Mouse (Mus musculus) hindbrain, embryonic 11.5 days (tissue): ENCODE data around the gene Rccd1. TPM values are rescaled to one million over a fixed set of nuclear protein-coding genes. Genes with fewer than 3 reads are reported as not detected.

ENCODE experiments used
- ATAC-seq: fragments of 200-750 bp; cut with Nextera tagmentation; 2 replicates; pipeline ENCODE4 v1.8.0; 2017; ENCODE audit warnings: mild to moderate bottlenecking, moderate TSS enrichment, moderate library complexity; ENCODE audit not compliant: low FRiP score
- DNase-seq: peaks from one replicate; pipeline ENCODE4 v3.0.0-alpha.2; 2015; ENCODE audit warnings: low spot score
- H3K27ac ChIP-seq: fragments of 300-500 bp; sonication (generic); 2 replicates; pipeline ENCODE4 v1.5.1; 2014; ENCODE audit warnings: mild to moderate bottlenecking, low read depth, low read length
- H3K27me3 ChIP-seq: fragments of 300-500 bp; sonication (generic); 2 replicates; pipeline ENCODE4 v1.6.1; 2014; ENCODE audit warnings: mild to moderate bottlenecking, low read length, moderate library complexity, mixed read lengths; ENCODE audit not compliant: control insufficient read depth, insufficient read depth
- H3K36me3 ChIP-seq: fragments of 300-500 bp; sonication (generic); 2 replicates; pipeline ENCODE4 v1.6.1; 2014; ENCODE audit warnings: mild to moderate bottlenecking, low read length, moderate library complexity, mixed read lengths; ENCODE audit not compliant: control insufficient read depth, insufficient read depth
- H3K4me1 ChIP-seq: fragments of 300-500 bp; sonication (generic); replicated peaks from 2 replicates; pipeline ENCODE4 v1.6.1; 2014; ENCODE audit warnings: low read length, mixed read lengths; ENCODE audit not compliant: control insufficient read depth, insufficient read depth
- H3K4me2 ChIP-seq: fragments of 300-500 bp; sonication (generic); replicated peaks from 2 replicates; pipeline ENCODE4 v1.6.1; 2014; ENCODE audit warnings: mild to moderate bottlenecking, low read depth, low read length
- H3K4me3 ChIP-seq: fragments of 300-500 bp; sonication (generic); 2 replicates; pipeline ENCODE4 v1.5.1; 2014; ENCODE audit warnings: low read depth, low read length
- H3K9ac ChIP-seq: fragments of 300-500 bp; sonication (generic); 2 replicates; pipeline ENCODE4 v1.6.1; 2014; ENCODE audit warnings: low read depth, low read length
- H3K9me3 ChIP-seq: fragments of 300-500 bp; sonication (generic); 2 replicates; pipeline ENCODE4 v1.6.1; 2016; ENCODE audit warnings: low read length; ENCODE audit not compliant: control insufficient read depth
- WGBS: fragments of 180-500 bp; shearing (Covaris S2); extraction: QIAGEN DNeasy Blood & Tissue Kit; methylation state at CpG from one replicate; pipeline ENCODE4 v1.1.7; 2014; 5-methylcytosine and 5-hydroxymethylcytosine counted together
- polyA plus RNA-seq: library from polyadenylated mRNA; unstranded; fragments of >200 nt; fragmentation: Nextera tagmentation; extraction: Ambion mirVana; gene quantifications from 2 replicates; pipeline ENCODE4 v1.2.1, GENCODE M21; 2014

The Rccd1 gene
- polyA plus RNA-seq, 1 experiment from 2014 or later: 11.7 TPM

GRCm38 (mm10) chr7:80269751-80270255 lies 54.5 kb downstream of the Rccd1 start:
- H3K4me2 ChIP-seq: peak overlapping the region; percentile 87
- 2% methylated on average over 23 of the region's 23 CpGs for WGBS
- H3K9me3 ChIP-seq: peaks cover 3% of the 10 kb centered on the region
- peaks cover 16% of the 10 kb centered on the region for H3K36me3 ChIP-seq
- ATAC-seq (peak; percentile 70), DNase-seq (no peak)
- H3K27ac ChIP-seq: peak overlapping the region; percentile 56; the same call in 1 of the 2 replicates
- peak overlapping the region; percentile 74 for H3K9ac ChIP-seq
- H3K4me3 ChIP-seq: peak overlapping the region; percentile 87
- H3K4me1 ChIP-seq: 0 out of 2 replicates have a peak, but pooled peaks cover 2% of the 10 kb centered on the region
- no peaks in the 10 kb centered on the region for H3K27me3 ChIP-seq

GRCm38 (mm10) chr7:80268897-80269750 lies 55.1 kb downstream of the Rccd1 start, which contains the start of gene Vps33b:
Gene Vps33b, plus strand, starts transcription at chr7:80269649.
- no peaks in the 10 kb centered on the region for H3K27me3 ChIP-seq
- peak within 1 kb of the TSS; percentile 74 for H3K9ac ChIP-seq
- peak within 1 kb of the TSS; percentile 87 for H3K4me3 ChIP-seq
- peak; percentile 97 for DNase-seq
- H3K9me3 ChIP-seq: no peaks in the 10 kb centered on the region
- ATAC-seq: peak; percentile 92
- 0 out of 2 replicates have a peak, but pooled peaks cover 2% of the 10 kb centered on the region for H3K4me1 ChIP-seq
- peak within 1 kb of the TSS; percentile 56; the same call in 1 of the 2 replicates for H3K27ac ChIP-seq
- WGBS: 5% methylated on average over 21 of the region's 21 CpGs
- H3K36me3 ChIP-seq: peaks cover 10% of the 10 kb centered on the region
- H3K4me2 ChIP-seq: peak within 1 kb of the TSS; percentile 87

GRCm38 (mm10) chr7:80267764-80268163 lies 56.5 kb downstream of the Rccd1 start:
- H3K27me3 ChIP-seq: no peaks in the 10 kb centered on the region
- H3K4me1 ChIP-seq: 0 out of 2 replicates have a peak, but pooled peaks cover 2% of the 10 kb centered on the region
- H3K4me2 ChIP-seq: no peak overlapping the region
- ATAC-seq: no peak
- no peak for DNase-seq
- no peaks in the 10 kb centered on the region for H3K9me3 ChIP-seq
- H3K4me3 ChIP-seq: no peak overlapping the region
- H3K27ac ChIP-seq: no peak overlapping the region
- H3K9ac ChIP-seq: no peak overlapping the region
- WGBS: 84% methylated on average over 1 of the region's 1 CpGs
- peaks cover 4% of the 10 kb centered on the region; the same call in 1 of the 2 replicates for H3K36me3 ChIP-seq

DNA sequence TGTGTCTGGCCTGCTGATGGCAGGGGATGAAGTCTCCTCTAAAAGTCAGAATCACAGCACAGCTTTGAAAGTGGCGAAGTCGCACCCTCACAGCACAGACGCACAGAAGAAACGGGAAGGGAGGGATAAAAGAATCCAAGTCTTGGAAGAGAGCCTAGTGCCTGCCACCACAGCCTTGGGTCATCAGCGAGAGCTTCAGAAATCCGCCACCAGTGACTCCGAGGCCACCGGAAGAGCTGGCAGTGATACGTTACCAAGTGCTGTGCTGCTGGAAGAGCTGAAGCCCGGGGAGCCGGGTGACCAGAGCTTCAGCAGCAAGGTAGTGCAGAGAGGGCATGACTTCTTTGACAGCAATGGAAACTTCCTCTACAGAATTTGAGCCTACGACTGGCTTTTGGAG lies 59.6 kb downstream of the Rccd1 start:
- H3K4me2 ChIP-seq: no peak overlapping the region
- H3K9ac ChIP-seq: no peak overlapping the region
- no peaks in the 10 kb centered on the region for H3K27me3 ChIP-seq
- DNase-seq (no peak), ATAC-seq (no peak)
- no peaks in the 10 kb centered on the region for H3K9me3 ChIP-seq
- H3K36me3 ChIP-seq: peaks cover 4% of the 10 kb centered on the region; the same call in 1 of the 2 replicates
- no peaks in the 10 kb centered on the region; the same call in 1 of the 2 replicates for H3K4me1 ChIP-seq
- H3K4me3 ChIP-seq: no peak overlapping the region
- no peak overlapping the region for H3K27ac ChIP-seq
- 97% methylated on average over 12 of the region's 12 CpGs for WGBS

- DNase-seq: no peak
- H3K4me2 ChIP-seq: peak overlapping the region; percentile 87
- H3K9me3 ChIP-seq: no peaks in the 10 kb centered on the region
- peak overlapping the region; percentile 87 for H3K4me3 ChIP-seq
- peak; percentile 49; the same call in 1 of the 2 replicates for ATAC-seq
- peak overlapping the region; percentile 85 for H3K9ac ChIP-seq
- no peaks in the 10 kb centered on the region; the same call in 1 of the 2 replicates for H3K4me1 ChIP-seq
- H3K27me3 ChIP-seq: no peaks in the 10 kb centered on the region
- H3K36me3 ChIP-seq: peaks cover 4% of the 10 kb centered on the region; the same call in 1 of the 2 replicates
- 1% methylated on average over 31 of the region's 32 CpGs for WGBS
- no peak overlapping the region for H3K27ac ChIP-seq
Observed at GRCm38 (mm10) chr7:80261372-80261990, 62.8 kb downstream of the Rccd1 start.

DNA sequence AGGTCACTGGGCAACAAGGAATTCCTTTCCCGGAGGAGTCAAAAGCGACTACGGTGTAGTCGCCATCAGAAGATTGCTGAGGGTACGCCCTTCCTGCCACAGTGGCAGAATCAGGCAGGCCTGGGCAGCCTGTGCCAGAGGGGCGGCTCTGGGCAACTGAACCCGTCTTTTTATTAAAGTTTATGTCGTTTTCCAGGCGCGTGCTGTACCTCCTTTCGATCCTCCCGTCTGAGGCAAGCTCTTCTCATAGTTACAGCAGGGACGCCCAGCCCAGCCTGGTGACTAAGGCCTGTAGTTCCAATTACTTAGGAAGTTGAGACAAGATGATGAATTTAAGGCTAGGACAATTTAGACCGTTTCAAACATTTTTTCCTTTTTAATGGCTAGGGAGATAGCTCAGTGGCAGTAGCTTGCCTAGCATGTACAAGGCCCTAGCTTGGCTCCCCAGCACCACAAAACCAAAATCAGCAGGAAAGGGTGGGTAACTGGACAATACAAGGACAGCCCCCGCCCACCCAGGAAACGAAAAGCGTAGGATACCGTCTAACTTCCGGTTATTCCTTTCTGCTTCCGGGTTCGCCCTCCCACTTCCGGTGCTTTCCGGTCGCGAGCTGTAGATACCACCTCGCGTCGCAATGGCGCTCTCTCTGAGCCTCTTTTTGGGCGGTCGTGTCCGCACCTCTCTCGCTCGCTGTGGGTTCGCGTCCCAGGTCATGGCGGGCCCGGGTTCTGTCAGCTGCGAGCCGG lies 63.5 kb downstream of the Rccd1 start, which contains the start of gene Ngrn:
Gene Ngrn (plus strand): TSS at position 591 of the 747 bp plus-strand sequence.
- 26% methylated on average over 40 of the region's 40 CpGs for WGBS
- DNase-seq: peak; percentile 91
- Histone ChIP-seq H3K27ac (no peak within 1 kb of the TSS), H3K9ac (peak within 1 kb of the TSS; percentile 85), H3K36me3 (peaks cover 3% of the 10 kb centered on the region; the same call in 1 of the 2 replicates), H3K4me3 (peak within 1 kb of the TSS; percentile 87), H3K4me2 (peak within 1 kb of the TSS; percentile 87), H3K4me1 (no peaks in the 10 kb centered on the region; the same call in 1 of the 2 replicates), H3K27me3 (no peaks in the 10 kb centered on the region), H3K9me3 (no peaks in the 10 kb centered on the region)
- ATAC-seq: peak; percentile 91

- Histone ChIP-seq H3K9ac (no peak overlapping the region), H3K9me3 (no peaks in the 10 kb centered on the region), H3K4me2 (no peak overlapping the region), H3K27ac (no peak overlapping the region), H3K4me3 (no peak overlapping the region), H3K4me1 (no peaks in the 10 kb centered on the region; the same call in 1 of the 2 replicates), H3K27me3 (no peaks in the 10 kb centered on the region), H3K36me3 (no peaks in the 10 kb centered on the region)
- DNase-seq: no peak
- ATAC-seq: no peak
- WGBS: 68% methylated on average over 2 of the region's 2 CpGs
Observed at GRCm38 (mm10) chr7:80257706-80258105, 66.5 kb downstream of the Rccd1 start.

- Histone ChIP-seq H3K4me2 (no peak overlapping the region), H3K4me3 (no peak overlapping the region), H3K4me1 (no peaks in the 10 kb centered on the region), H3K9ac (no peak overlapping the region), H3K27ac (no peak overlapping the region), H3K36me3 (no peaks in the 10 kb centered on the region), H3K27me3 (no peaks in the 10 kb centered on the region), H3K9me3 (no peaks in the 10 kb centered on the region)
- WGBS: 81% methylated on average over 2 of the region's 2 CpGs
- DNase-seq (no peak), ATAC-seq (no peak)
Observed at GRCm38 (mm10) chr7:80255981-80256380, 68.3 kb downstream of the Rccd1 start.
